Mouse (Mus musculus) kidney, postnatal 0 days (tissue): ENCODE data around the gene Chac1. TPM values are rescaled to one million over a fixed set of nuclear protein-coding genes. Genes with fewer than 3 reads are reported as not detected.
A peak's percentile ranks its signal among the peaks of the same experiment; 100 is the strongest.

Experiments used
- ATAC-seq: fragments of 200-750 bp; cut with Nextera tagmentation; replicated peaks from 2 replicates; pipeline ENCODE4 v1.8.0; 2017; ENCODE audit warnings: low read depth, moderate number of reproducible peaks, moderate TSS enrichment, moderate library complexity; ENCODE audit not compliant: low FRiP score
- DNase-seq: peaks from one replicate; pipeline ENCODE4 v3.0.0-alpha.2; 2016; ENCODE audit warnings: low spot score
- H3K27ac ChIP-seq: fragments of 300-500 bp; sonication (generic); 2 replicates; pipeline ENCODE4 v1.5.1; 2014; ENCODE audit warnings: mild to moderate bottlenecking
- H3K27me3 ChIP-seq: fragments of 300-500 bp; sonication (generic); 2 replicates; pipeline ENCODE4 v1.6.1; 2014; ENCODE audit warnings: low read length, mixed read lengths; ENCODE audit not compliant: insufficient read depth
- H3K36me3 ChIP-seq: fragments of 300-500 bp; sonication (generic); 2 replicates; pipeline ENCODE4 v1.6.1; 2014; ENCODE audit warnings: low read length, mixed read lengths; ENCODE audit not compliant: insufficient read depth
- H3K4me1 ChIP-seq: fragments of 300-500 bp; sonication (generic); replicated peaks from 2 replicates; pipeline ENCODE4 v1.6.1; 2014; ENCODE audit warnings: antibody characterized with exemption, low read length, mixed read lengths; ENCODE audit not compliant: insufficient read depth
- H3K4me2 ChIP-seq: fragments of 300-500 bp; sonication (generic); 2 replicates; pipeline ENCODE4 v1.6.1; 2014; ENCODE audit warnings: mild to moderate bottlenecking, low read length, moderate library complexity, mixed read lengths
- H3K4me3 ChIP-seq: fragments of 300-500 bp; sonication (generic); replicated peaks from 2 replicates; pipeline ENCODE4 v1.5.1; 2014; ENCODE audit warnings: low read depth, low read length
- H3K9ac ChIP-seq: fragments of 300-500 bp; sonication (generic); 2 replicates; pipeline ENCODE4 v1.6.1; 2014; ENCODE audit warnings: low read depth, low read length
- H3K9me3 ChIP-seq: fragments of 300-500 bp; sonication (generic); replicated peaks from 2 replicates; pipeline ENCODE4 v1.6.1; 2016; ENCODE audit warnings: low read length, inconsistent platforms, mixed read lengths
- CTCF ChIP-seq: IDR thresholded peaks from 2 replicates; pipeline ENCODE4 v1.5.1; 2016; ENCODE audit warnings: antibody characterized with exemption, low read depth, mild to moderate bottlenecking, moderate library complexity
- WGBS: fragments of 180-500 bp; shearing (Covaris S2); extraction: QIAGEN DNeasy Blood & Tissue Kit; methylation state at CpG from one replicate; pipeline ENCODE4 v1.1.7; 2014; 5-methylcytosine and 5-hydroxymethylcytosine counted together
- polyA plus RNA-seq: library from polyadenylated mRNA; unstranded; fragments of >200 nt; fragmentation: Nextera tagmentation; extraction: Ambion mirVana; gene quantifications from 2 replicates; pipeline ENCODE4 v1.2.1, GENCODE M21; 2015

The Chac1 gene
- polyA plus RNA-seq, 1 experiment from 2014 or later: 0.64 TPM

- no peaks in the 10 kb centered on the region for H3K9me3 ChIP-seq
- no peak for TF ChIP-seq CTCF
- peaks cover 38% of the 10 kb centered on the region for H3K27me3 ChIP-seq
- H3K27ac ChIP-seq: no peak overlapping the region
- WGBS: 15% methylated on average over 37 of the region's 39 CpGs
- peak overlapping the region; percentile 20 for H3K4me3 ChIP-seq
- peaks cover 41% of the 10 kb centered on the region for H3K4me1 ChIP-seq
- ATAC-seq: no peak
- peak overlapping the region; percentile 43 for H3K4me2 ChIP-seq
- no peak overlapping the region for H3K9ac ChIP-seq
- H3K36me3 ChIP-seq: no peaks in the 10 kb centered on the region
- DNase-seq: peak; percentile 44
Measured at GRCm38 (mm10) chr2:119322587-119323300, 28.3 kb upstream of the Chac1 start.

- Histone ChIP-seq H3K9ac (no peak overlapping the region), H3K4me2 (peak overlapping the region; percentile 91), H3K4me1 (peaks cover 37% of the 10 kb centered on the region), H3K9me3 (no peaks in the 10 kb centered on the region), H3K27me3 (peaks cover 47% of the 10 kb centered on the region), H3K36me3 (no peaks in the 10 kb centered on the region), H3K27ac (no peak overlapping the region), H3K4me3 (peak overlapping the region; percentile 61; the same call in 1 of the 2 replicates)
- DNase-seq (no peak), ATAC-seq (no peak)
- TF ChIP-seq CTCF: no peak
- 12% methylated on average over 32 of the region's 32 CpGs for WGBS
Measured at GRCm38 (mm10) chr2:119323866-119324575, 27.0 kb upstream of the Chac1 start.

GRCm38 (mm10) chr2:119324576-119325318 lies 26.3 kb upstream of the Chac1 start:
- no peak for TF ChIP-seq CTCF
- Histone ChIP-seq H3K9me3 (no peaks in the 10 kb centered on the region), H3K4me1 (peaks cover 37% of the 10 kb centered on the region), H3K4me3 (peak overlapping the region; percentile 61), H3K27ac (no peak overlapping the region), H3K4me2 (peak overlapping the region; percentile 91), H3K36me3 (no peaks in the 10 kb centered on the region), H3K27me3 (peaks cover 47% of the 10 kb centered on the region), H3K9ac (0 out of 2 replicates have a peak overlapping the region, but pooled peaks have one; percentile 9)
- no peak for DNase-seq
- 1% methylated on average over 32 of the region's 32 CpGs for WGBS
- peak; percentile 19 for ATAC-seq

GRCm38 (mm10) chr2:119325568-119326143 lies 25.4 kb upstream of the Chac1 start, which contains the start of gene Dll4:
Gene Dll4 (plus strand): TSS chr2:119325784.
- peak; percentile 62 for ATAC-seq
- peak; percentile 28; the same call in 1 of the 2 replicates for TF ChIP-seq CTCF
- Histone ChIP-seq H3K27me3 (peaks cover 47% of the 10 kb centered on the region), H3K4me1 (peaks cover 37% of the 10 kb centered on the region), H3K9ac (peak within 1 kb of the TSS; percentile 64), H3K4me2 (peak within 1 kb of the TSS; percentile 91), H3K9me3 (no peaks in the 10 kb centered on the region), H3K36me3 (no peaks in the 10 kb centered on the region), H3K4me3 (peak within 1 kb of the TSS; percentile 61), H3K27ac (peak within 1 kb of the TSS; percentile 37)
- peak; percentile 68 for DNase-seq
- WGBS: under 1% methylated on average over 31 of the region's 33 CpGs

- peak overlapping the region; percentile 91 for H3K4me2 ChIP-seq
- peak overlapping the region; percentile 64 for H3K9ac ChIP-seq
- H3K27ac ChIP-seq: peak overlapping the region; percentile 37
- TF ChIP-seq CTCF: no peak
- WGBS: under 1% methylated on average over 61 of the region's 61 CpGs
- DNase-seq (peak; percentile 20), ATAC-seq (no peak)
- peaks cover 40% of the 10 kb centered on the region for H3K27me3 ChIP-seq
- H3K36me3 ChIP-seq: no peaks in the 10 kb centered on the region
- peak overlapping the region; percentile 61 for H3K4me3 ChIP-seq
- H3K4me1 ChIP-seq: peaks cover 37% of the 10 kb centered on the region
- no peaks in the 10 kb centered on the region for H3K9me3 ChIP-seq
Measured at GRCm38 (mm10) chr2:119326161-119327101, 24.6 kb upstream of the Chac1 start.
